Mouse (Mus musculus) urinary bladder, postnatal 10 days (tissue): ENCODE data around the gene Nop2.

Experiments
- DNase-seq: peaks from one replicate; pipeline ENCODE4 v3.0.0; 2022; ENCODE audit warnings: low spot score

Nop2 gene

DNA sequence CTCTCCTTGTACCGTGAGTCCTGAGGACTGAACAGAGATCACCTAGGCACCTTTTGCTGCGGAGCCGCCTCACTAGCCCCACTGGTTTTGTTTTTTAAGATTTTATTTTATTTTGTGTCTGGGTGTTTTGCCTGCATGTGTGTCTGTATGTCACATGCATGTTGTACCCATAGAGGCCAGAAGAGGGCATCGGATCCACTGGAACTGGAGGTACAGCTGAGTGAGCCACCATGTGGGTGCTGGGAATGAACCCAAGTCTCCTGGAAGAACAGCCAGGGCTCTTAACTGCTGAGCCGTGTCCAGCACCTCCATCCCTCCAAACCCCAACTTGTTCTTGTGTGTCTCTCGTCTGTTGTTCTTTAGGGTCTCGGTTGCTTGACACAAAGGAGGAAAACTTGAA, 20.8 kb upstream of the Nop2 start:
- DNase-seq, result no peak

- no peak for DNase-seq
These were observed 19.2 kb upstream of the Nop2 start for GRCm38 (mm10) chr6:125112553-125112952.

GRCm38 (mm10) chr6:125119387-125119786, 12.3 kb upstream of the Nop2 start:
- no peak for DNase-seq

GRCm38 (mm10) chr6:125128724-125129123, 3.0 kb upstream of the Nop2 start:
- no peak for DNase-seq

DNA sequence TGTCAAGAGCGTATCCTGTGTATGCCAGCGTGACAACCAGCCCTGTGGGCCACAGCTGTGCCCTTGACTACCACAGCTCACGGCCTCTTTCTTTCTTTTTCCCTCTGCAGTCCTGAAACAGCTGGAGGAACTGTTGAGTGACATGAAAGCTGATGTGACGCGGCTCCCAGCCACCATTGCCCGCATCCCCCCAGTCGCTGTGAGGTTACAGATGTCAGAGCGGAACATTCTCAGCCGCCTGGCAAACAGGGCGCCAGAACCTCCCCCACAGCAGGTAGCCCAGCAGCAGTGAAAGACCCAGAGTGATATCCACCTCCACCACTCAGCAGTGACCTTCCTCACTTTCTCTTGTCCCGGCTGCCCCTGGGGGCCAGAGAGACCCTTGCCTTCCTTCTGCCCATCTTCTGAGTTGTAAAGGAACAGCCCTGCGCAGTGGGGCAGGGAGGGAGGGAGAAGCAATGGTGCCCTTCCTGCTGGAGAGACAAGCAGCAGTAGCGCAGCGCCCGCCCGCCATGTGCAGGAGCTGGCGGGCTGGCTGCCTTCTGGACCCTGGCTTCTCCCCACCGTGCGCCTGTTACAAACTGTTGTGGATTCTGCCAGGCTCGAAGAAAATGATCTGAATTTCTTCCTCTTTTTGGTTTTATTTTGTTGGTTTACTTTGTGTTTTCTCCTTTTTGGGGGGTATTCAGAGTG, 1.9 kb upstream of the Nop2 start:
- no peak for DNase-seq

GRCm38 (mm10) chr6:125132470-125132869, 761 bp downstream of the Nop2 start:
- DNase-seq, result no peak

DNA sequence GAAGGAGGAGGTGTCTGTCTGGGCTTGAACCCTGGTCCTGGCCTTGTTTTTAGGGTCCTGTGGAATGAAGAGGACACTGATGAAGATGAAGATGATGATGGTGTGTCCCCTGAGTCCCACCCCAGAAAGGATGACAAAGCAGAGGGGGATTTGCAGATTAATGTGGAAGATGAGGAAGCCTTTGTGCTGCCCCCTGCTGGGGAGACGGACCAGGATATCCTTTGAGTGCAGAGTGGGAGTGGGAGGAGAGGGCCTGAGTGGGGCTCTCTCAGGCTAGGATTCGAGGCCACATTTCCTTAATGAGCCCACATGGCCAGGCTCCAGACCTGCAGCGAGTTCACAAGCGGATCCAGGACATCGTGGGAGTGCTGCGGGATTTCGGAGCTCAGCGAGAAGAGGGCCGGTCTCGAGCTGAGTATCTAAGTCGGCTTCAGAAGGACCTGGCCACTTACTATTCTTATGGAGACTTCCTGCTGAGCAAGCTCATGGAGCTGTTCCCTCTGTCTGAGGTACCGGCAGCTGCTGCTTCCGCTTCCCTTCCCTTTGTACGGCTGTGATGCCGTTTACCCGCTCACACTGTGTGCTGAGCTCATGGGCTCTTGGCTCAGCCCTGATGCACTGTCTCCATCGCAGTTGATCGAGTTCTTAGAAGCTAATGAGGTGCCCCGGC, 5.4 kb downstream of the Nop2 start:
- no peak for DNase-seq

GRCm38 (mm10) chr6:125139747-125140146, 8.0 kb downstream of the Nop2 start:
- DNase-seq, result no peak

GRCm38 (mm10) chr6:125142436-125142835, 10.7 kb downstream of the Nop2 start:
- no peak for DNase-seq

GRCm38 (mm10) chr6:125143128-125143527, 11.4 kb downstream of the Nop2 start:
- DNase-seq, result no peak

DNA sequence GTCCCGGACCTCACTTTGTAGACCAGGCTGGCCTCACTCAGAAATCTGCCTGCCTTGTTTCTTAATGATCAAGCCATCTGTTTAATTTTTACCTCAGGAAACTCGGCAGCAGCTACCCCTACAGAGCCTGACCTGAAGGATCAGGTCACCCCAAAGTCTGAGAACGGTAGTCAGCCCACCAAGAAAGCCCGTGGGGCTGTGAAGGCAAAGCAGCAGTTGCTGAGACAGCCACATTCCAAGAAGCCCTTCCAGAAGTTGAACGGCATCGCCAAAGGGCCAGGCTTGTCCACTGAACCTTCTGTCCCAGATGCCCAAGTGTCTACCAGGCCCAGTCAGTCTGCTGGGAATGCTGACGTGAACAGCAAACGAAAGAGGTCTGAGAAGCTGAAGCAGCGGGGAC, 12.2 kb downstream of the Nop2 start:
- no peak for DNase-seq

GRCm38 (mm10) chr6:125145001-125145400, 13.3 kb downstream of the Nop2 start, which contains the start of gene Iffo1:
Gene Iffo1 (plus strand): TSS chr6:125145241.
- DNase-seq, result no peak

GRCm38 (mm10) chr6:125145479-125145951, 13.8 kb downstream of the Nop2 start:
- DNase-seq, result no peak

DNA sequence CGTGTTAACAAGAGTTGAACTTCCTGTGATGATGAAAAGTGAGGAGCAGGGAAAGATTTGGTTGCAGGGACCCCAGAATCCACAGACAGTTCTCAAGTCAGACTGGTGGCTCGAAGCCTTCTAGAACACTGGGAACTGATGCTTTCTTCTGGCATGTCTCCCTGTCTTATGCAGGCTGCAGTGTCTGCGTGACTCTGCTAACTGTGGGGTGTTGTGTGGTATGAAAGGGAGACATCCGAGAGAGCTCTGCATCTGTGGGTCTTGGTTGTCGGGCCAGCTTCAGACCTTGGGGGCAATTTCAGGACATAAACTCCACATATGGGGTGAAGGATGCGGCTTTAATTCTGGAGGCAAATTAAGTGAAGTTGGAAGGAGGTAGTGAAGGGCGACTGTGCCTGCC, 14.4 kb downstream of the Nop2 start:
- no peak for DNase-seq

DNA sequence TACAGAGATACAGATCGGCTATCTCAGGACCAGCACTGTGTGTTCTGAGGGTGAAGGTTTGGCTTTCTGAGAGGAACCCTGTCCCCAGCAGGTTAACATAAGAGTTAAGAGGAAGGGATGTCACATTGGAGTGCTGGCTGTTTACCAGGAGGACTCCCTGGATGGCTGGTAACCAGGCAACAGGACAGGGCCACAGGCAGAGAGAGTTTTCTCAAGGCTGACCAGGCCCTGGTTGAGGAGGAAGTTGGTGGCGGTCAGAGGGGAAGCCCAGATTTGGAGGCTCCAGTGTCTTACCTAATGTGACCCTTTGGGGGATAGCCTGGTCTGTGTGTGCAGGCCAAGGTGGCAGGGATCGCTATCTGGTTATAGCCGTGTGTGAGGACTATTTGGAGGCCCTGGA, 15.1 kb downstream of the Nop2 start:
- DNase-seq, result no peak

DNA sequence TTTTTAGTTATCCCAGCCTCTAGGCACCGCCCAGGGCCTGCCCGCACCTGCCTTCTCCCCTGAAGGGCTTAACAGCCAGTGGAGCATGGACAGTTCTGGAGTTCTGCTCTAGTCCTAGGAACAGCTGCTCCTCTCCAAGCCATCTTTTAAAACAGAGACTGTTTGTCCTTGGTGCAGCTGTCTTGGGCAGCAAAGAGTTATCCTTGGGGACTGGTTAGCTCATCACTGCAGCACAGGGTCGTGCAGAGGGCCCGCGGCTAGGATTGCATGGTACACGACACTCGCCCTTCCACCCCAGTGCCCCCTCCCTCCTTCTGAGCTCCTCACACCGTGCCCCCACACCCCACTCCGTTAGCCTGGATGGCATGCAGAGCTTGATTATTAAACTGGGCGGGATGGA, 15.6 kb downstream of the Nop2 start:
- no peak for DNase-seq

- no peak for DNase-seq
These were observed 16.7 kb downstream of the Nop2 start for GRCm38 (mm10) chr6:125148251-125148925.

DNA sequence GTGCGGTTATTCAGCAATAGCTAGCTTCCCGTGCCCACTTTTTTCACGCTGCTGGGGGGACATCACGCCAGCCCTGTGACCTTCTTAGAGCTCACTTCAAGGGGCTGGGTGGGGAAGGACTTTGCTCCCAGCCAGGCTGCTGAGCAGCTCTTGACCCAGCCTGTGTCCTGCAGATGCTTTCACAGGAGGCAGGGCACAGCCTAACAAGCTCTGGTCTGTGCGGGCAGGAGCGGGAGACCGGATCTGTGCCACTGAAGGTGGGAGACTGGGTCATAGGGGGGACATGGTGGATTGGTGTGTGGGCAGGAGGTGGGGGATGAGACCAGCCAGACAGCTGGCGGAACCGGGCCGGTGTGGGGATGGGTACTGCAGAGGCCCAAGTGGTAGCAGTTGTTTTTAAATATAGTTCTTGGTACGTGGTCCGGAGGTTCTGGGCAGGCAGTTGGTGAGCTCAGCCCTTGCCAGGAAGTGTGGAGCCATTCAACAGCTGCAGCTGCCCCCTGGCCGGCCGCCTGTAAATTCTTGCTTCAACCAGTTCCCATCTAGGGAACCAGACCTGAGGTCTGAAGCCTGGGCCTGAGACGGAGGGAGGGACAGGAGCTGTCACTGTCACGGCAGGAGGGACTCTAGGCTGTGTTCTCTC, 17.3 kb downstream of the Nop2 start:
- no peak for DNase-seq

GRCm38 (mm10) chr6:125149569-125149950, 17.9 kb downstream of the Nop2 start:
- no peak for DNase-seq

GRCm38 (mm10) chr6:125152212-125153017, 20.7 kb downstream of the Nop2 start:
- DNase-seq, result no peak

DNA sequence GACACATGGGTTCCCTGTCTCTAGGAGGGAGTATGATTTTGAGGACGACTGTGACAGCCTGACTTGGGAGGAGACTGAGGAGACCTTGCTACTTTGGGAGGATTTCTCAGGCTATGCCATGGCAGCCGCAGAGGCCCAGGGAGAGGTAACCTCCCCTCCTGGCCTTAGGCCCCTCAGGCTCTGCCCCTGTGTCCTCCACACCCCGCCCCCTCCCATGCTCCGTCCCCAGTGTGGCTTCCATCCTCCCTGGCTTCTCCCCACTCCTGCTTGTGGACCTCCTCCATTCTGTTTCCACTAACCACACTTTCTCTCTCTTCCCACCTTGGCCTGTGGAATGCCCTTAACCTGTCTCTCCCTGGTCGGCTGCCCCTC, 21.3 kb downstream of the Nop2 start:
- no peak for DNase-seq

DNA sequence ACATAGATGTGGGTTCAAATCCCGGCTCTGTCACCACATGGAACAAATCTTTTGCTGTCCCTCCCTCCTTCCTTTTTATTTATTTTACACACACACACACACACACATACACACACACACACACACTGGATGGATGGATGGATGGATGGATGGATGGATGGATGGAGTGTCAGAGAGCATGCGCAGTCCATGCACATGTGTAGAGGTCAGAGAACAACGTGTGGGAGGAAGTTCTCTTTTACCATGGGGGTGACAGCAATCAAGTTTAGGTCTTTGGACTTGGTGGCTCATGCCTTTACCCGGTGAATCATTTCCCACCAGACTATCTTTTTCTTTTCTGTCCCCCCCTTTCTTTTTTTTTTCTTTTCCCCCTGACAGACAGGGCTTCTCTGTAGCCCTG, 22.0 kb downstream of the Nop2 start:
- DNase-seq, result no peak
